Mouse (Mus musculus) liver, embryonic 12.5 days (tissue): ENCODE measurements around the gene Syn3. TPM values are rescaled to one million over a fixed set of nuclear protein-coding genes. Genes with fewer than 3 reads are reported as not detected.

Source experiments
- ATAC-seq: fragments of 200-750 bp; cut with Nextera tagmentation; 2 replicates; pipeline ENCODE4 v1.8.0; 2017; ENCODE audit warnings: moderate number of reproducible peaks, mild to moderate bottlenecking, moderate library complexity
- H3K27ac ChIP-seq: fragments of 300-500 bp; sonication (generic); 2 replicates; pipeline ENCODE4 v1.5.1; 2016; ENCODE audit warnings: mild to moderate bottlenecking
- H3K27me3 ChIP-seq: fragments of 300-500 bp; sonication (generic); replicated peaks from 2 replicates; pipeline ENCODE4 v1.6.1; 2016; ENCODE audit warnings: mild to moderate bottlenecking, moderate library complexity
- H3K36me3 ChIP-seq: fragments of 300-500 bp; sonication (generic); 2 replicates; pipeline ENCODE4 v1.6.1; 2016; ENCODE audit warnings: mild to moderate bottlenecking, moderate library complexity
- H3K4me1 ChIP-seq: fragments of 300-500 bp; sonication (generic); 2 replicates; pipeline ENCODE4 v1.6.1; 2016
- H3K4me2 ChIP-seq: fragments of 300-500 bp; sonication (generic); 2 replicates; pipeline ENCODE4 v1.6.1; 2016; ENCODE audit warnings: mild to moderate bottlenecking, moderate library complexity
- H3K4me3 ChIP-seq: fragments of 300-500 bp; sonication (generic); 2 replicates; pipeline ENCODE4 v1.5.1; 2016; ENCODE audit warnings: mild to moderate bottlenecking, moderate library complexity
- H3K9ac ChIP-seq: fragments of 300-500 bp; sonication (generic); 2 replicates; pipeline ENCODE4 v1.6.1; 2016; ENCODE audit warnings: mild to moderate bottlenecking, moderate library complexity
- H3K9me3 ChIP-seq: fragments of 300-500 bp; sonication (generic); replicated peaks from 2 replicates; pipeline ENCODE4 v1.6.1; 2016; ENCODE audit warnings: mild to moderate bottlenecking, moderate library complexity
- WGBS: fragments of 180-500 bp; shearing (Covaris S2); methylation state at CpG from one replicate; pipeline ENCODE4 v1.1.7; 2016; ENCODE audit not compliant: insufficient replicate concordance; 5-methylcytosine and 5-hydroxymethylcytosine counted together
- polyA plus RNA-seq: library from polyadenylated mRNA; unstranded; fragments of >200 nt; fragmentation: Nextera tagmentation; extraction: Ambion mirVana; gene quantifications from 2 replicates; pipeline ENCODE4 v1.2.1, GENCODE M21; 2016

The Syn3 gene
- polyA plus RNA-seq, 1 experiment from 2014 or later: 0.57 TPM

GRCm38 (mm10) chr10:86279579-86280168 is 219.0 kb downstream of the Syn3 start:
- 62% methylated on average over 7 of the region's 7 CpGs for WGBS

GRCm38 (mm10) chr10:86278481-86278880 is 220.2 kb downstream of the Syn3 start:
- Histone ChIP-seq H3K4me1 (no peaks in the 10 kb centered on the region), H3K36me3 (no peaks in the 10 kb centered on the region), H3K4me3 (no peak overlapping the region), H3K4me2 (no peak overlapping the region), H3K27ac (no peak overlapping the region), H3K9ac (no peak overlapping the region), H3K27me3 (no peaks in the 10 kb centered on the region), H3K9me3 (no peaks in the 10 kb centered on the region)
- WGBS: 70% methylated on average over 2 of the region's 2 CpGs
- ATAC-seq: no peak

More at GRCm38 (mm10) chr10:86279579-86280168, 219.0 kb downstream of the Syn3 start:
- Histone ChIP-seq H3K9me3 (no peaks in the 10 kb centered on the region), H3K4me3 (no peak overlapping the region), H3K9ac (no peak overlapping the region), H3K36me3 (no peaks in the 10 kb centered on the region), H3K27ac (no peak overlapping the region), H3K4me2 (no peak overlapping the region), H3K4me1 (no peaks in the 10 kb centered on the region), H3K27me3 (no peaks in the 10 kb centered on the region)
- no peak for ATAC-seq

- Histone ChIP-seq H3K27me3 (no peaks in the 10 kb centered on the region), H3K27ac (no peak overlapping the region), H3K4me2 (no peak overlapping the region), H3K4me3 (no peak overlapping the region), H3K9ac (no peak overlapping the region), H3K36me3 (no peaks in the 10 kb centered on the region), H3K4me1 (no peaks in the 10 kb centered on the region), H3K9me3 (no peaks in the 10 kb centered on the region)
- ATAC-seq: no peak
- WGBS: 20% methylated on average over 5 of the region's 5 CpGs
Observed at GRCm38 (mm10) chr10:86277327-86277726, 221.4 kb downstream of the Syn3 start.

GRCm38 (mm10) chr10:86275585-86275984 is 223.1 kb downstream of the Syn3 start:
- 74% methylated on average over 5 of the region's 5 CpGs for WGBS
- no peak overlapping the region for H3K27ac ChIP-seq
- no peaks in the 10 kb centered on the region for H3K9me3 ChIP-seq
- H3K4me3 ChIP-seq: no peak overlapping the region
- H3K9ac ChIP-seq: no peak overlapping the region
- no peaks in the 10 kb centered on the region for H3K36me3 ChIP-seq
- ATAC-seq: no peak
- no peaks in the 10 kb centered on the region for H3K27me3 ChIP-seq
- H3K4me1 ChIP-seq: no peaks in the 10 kb centered on the region
- no peak overlapping the region for H3K4me2 ChIP-seq

- H3K4me3 ChIP-seq: no peak overlapping the region
- H3K9ac ChIP-seq: no peak overlapping the region
- no peaks in the 10 kb centered on the region for H3K36me3 ChIP-seq
- no peaks in the 10 kb centered on the region for H3K9me3 ChIP-seq
- H3K27me3 ChIP-seq: no peaks in the 10 kb centered on the region; the same call in 1 of the 2 replicates
- no peaks in the 10 kb centered on the region for H3K4me1 ChIP-seq
- H3K4me2 ChIP-seq: no peak overlapping the region
- WGBS: 22% methylated on average over 19 of the region's 19 CpGs
- H3K27ac ChIP-seq: peak overlapping the region; percentile 36; the same call in 1 of the 2 replicates
- peak; percentile 61 for ATAC-seq
Observed at GRCm38 (mm10) chr10:86273410-86274191, 225.1 kb downstream of the Syn3 start.

- no peaks in the 10 kb centered on the region for H3K4me1 ChIP-seq
- H3K4me2 ChIP-seq: no peak overlapping the region
- H3K27me3 ChIP-seq: no peaks in the 10 kb centered on the region; the same call in 1 of the 2 replicates
- no peak overlapping the region for H3K9ac ChIP-seq
- H3K27ac ChIP-seq: no peak overlapping the region
- WGBS: 68% methylated on average over 3 of the region's 3 CpGs
- no peaks in the 10 kb centered on the region for H3K9me3 ChIP-seq
- ATAC-seq: no peak
- H3K36me3 ChIP-seq: no peaks in the 10 kb centered on the region
- H3K4me3 ChIP-seq: no peak overlapping the region
Observed at GRCm38 (mm10) chr10:86272826-86273225, 225.9 kb downstream of the Syn3 start.

- 36% methylated on average over 3 of the region's 3 CpGs for WGBS
- Histone ChIP-seq H3K27ac (no peak overlapping the region), H3K4me2 (no peak overlapping the region), H3K9me3 (no peaks in the 10 kb centered on the region), H3K4me3 (no peak overlapping the region), H3K27me3 (no peaks in the 10 kb centered on the region; the same call in 1 of the 2 replicates), H3K9ac (no peak overlapping the region), H3K4me1 (no peaks in the 10 kb centered on the region), H3K36me3 (no peaks in the 10 kb centered on the region)
- no peak for ATAC-seq
Observed at GRCm38 (mm10) chr10:86270254-86270653, 228.4 kb downstream of the Syn3 start.

- Histone ChIP-seq H3K36me3 (no peaks in the 10 kb centered on the region), H3K4me3 (no peak overlapping the region), H3K9ac (no peak overlapping the region), H3K27ac (no peak overlapping the region), H3K4me2 (no peak overlapping the region), H3K9me3 (no peaks in the 10 kb centered on the region), H3K4me1 (no peaks in the 10 kb centered on the region), H3K27me3 (no peaks in the 10 kb centered on the region; the same call in 1 of the 2 replicates)
- 64% methylated on average over 9 of the region's 9 CpGs for WGBS
- no peak for ATAC-seq
Observed at GRCm38 (mm10) chr10:86264618-86265017, 234.1 kb downstream of the Syn3 start.

GRCm38 (mm10) chr10:86261725-86262124 is 237.0 kb downstream of the Syn3 start:
- no peak for ATAC-seq
- Histone ChIP-seq H3K9ac (no peak overlapping the region), H3K4me3 (no peak overlapping the region), H3K27ac (no peak overlapping the region), H3K9me3 (no peaks in the 10 kb centered on the region), H3K36me3 (no peaks in the 10 kb centered on the region), H3K27me3 (no peaks in the 10 kb centered on the region), H3K4me2 (no peak overlapping the region), H3K4me1 (no peaks in the 10 kb centered on the region)
- 69% methylated on average over 2 of the region's 2 CpGs for WGBS

- Histone ChIP-seq H3K27ac (no peak overlapping the region), H3K9me3 (no peaks in the 10 kb centered on the region), H3K36me3 (no peaks in the 10 kb centered on the region), H3K4me1 (no peaks in the 10 kb centered on the region), H3K4me2 (no peak overlapping the region), H3K4me3 (no peak overlapping the region), H3K9ac (no peak overlapping the region), H3K27me3 (no peaks in the 10 kb centered on the region)
- ATAC-seq: no peak
- 63% methylated on average over 3 of the region's 3 CpGs for WGBS
Observed at GRCm38 (mm10) chr10:86258992-86259391, 239.7 kb downstream of the Syn3 start.

GRCm38 (mm10) chr10:86258046-86258445 is 240.7 kb downstream of the Syn3 start:
- Histone ChIP-seq H3K4me2 (no peak overlapping the region), H3K4me3 (no peak overlapping the region), H3K27ac (no peak overlapping the region), H3K9ac (no peak overlapping the region), H3K9me3 (no peaks in the 10 kb centered on the region), H3K4me1 (no peaks in the 10 kb centered on the region), H3K27me3 (no peaks in the 10 kb centered on the region), H3K36me3 (no peaks in the 10 kb centered on the region)
- 64% methylated on average over 4 of the region's 4 CpGs for WGBS
- ATAC-seq: no peak

GRCm38 (mm10) chr10:86257045-86257444 is 241.7 kb downstream of the Syn3 start:
- no peaks in the 10 kb centered on the region for H3K9me3 ChIP-seq
- 55% methylated on average over 3 of the region's 3 CpGs for WGBS
- no peak for ATAC-seq
- H3K36me3 ChIP-seq: no peaks in the 10 kb centered on the region
- H3K27ac ChIP-seq: no peak overlapping the region
- no peaks in the 10 kb centered on the region for H3K27me3 ChIP-seq
- no peak overlapping the region for H3K4me3 ChIP-seq
- H3K9ac ChIP-seq: no peak overlapping the region
- H3K4me2 ChIP-seq: no peak overlapping the region
- H3K4me1 ChIP-seq: no peaks in the 10 kb centered on the region
